Mouse (Mus musculus) adrenal gland, adult (tissue): ENCODE data around the gene M1ap.

Experiments used
- DNase-seq, 2 experiments: peaks; one replicate each; pipeline ENCODE4 v3.0.0; 2022 to 2023; ENCODE audit warnings: low spot score in 1 of 2; ENCODE audit not compliant: inconsistent age in 2 of 2

M1ap gene

GRCm38 (mm10) chr6:83069488-83070246, 123.0 kb downstream of the M1ap start:
- peak in 1 of 2 experiments; percentile 66 for DNase-seq

GRCm38 (mm10) chr6:83070247-83070310, 123.4 kb downstream of the M1ap start, which contains the start of gene Tlx2:
Gene Tlx2 (minus strand): TSS chr6:83070293.
- DNase-seq = no peak

- peak; percentile 56 to 82 for DNase-seq
Measured at GRCm38 (mm10) chr6:83070311-83071219, 123.9 kb downstream of the M1ap start.

- peak; percentile 61 to 70 for DNase-seq
Measured at GRCm38 (mm10) chr6:83071220-83071619, 124.5 kb downstream of the M1ap start.

- DNase-seq = peak in 1 of 2 experiments; percentile 65
Measured at GRCm38 (mm10) chr6:83074979-83075378, 128.3 kb downstream of the M1ap start.

GRCm38 (mm10) chr6:83077630-83078323, 131.1 kb downstream of the M1ap start, which contains the start of gene Pcgf1:
Gene Pcgf1 (plus strand): TSS chr6:83077869.
- no peak for DNase-seq

GRCm38 (mm10) chr6:83078324-83078858, 131.7 kb downstream of the M1ap start:
- peak; percentile 99 to 100 for DNase-seq
